Mouse (Mus musculus) G1E (cell line): ENCODE measurements around the gene Rpl36al. TPM values are rescaled to one million over a fixed set of nuclear protein-coding genes. Genes with fewer than 3 reads are reported as not detected.

Experiments used
- ATAC-seq: 2 replicates; pipeline ENCODE4 v1.8.0; 2016; ENCODE audit warnings: mild to moderate bottlenecking; ENCODE audit not compliant: insufficient number of reproducible peaks, poor library complexity, low FRiP score, severe bottlenecking; ENCODE audit errors: extremely low read depth
- DNase-seq: peaks from one replicate; pipeline ENCODE4 v3.0.0; 2012; ENCODE audit warnings: low spot score
- H3K27me3 ChIP-seq: 2 replicates; pipeline ENCODE4 v1.6.1; 2012; ENCODE audit warnings: mild to moderate bottlenecking, low read length, inconsistent platforms; ENCODE audit not compliant: insufficient read depth
- H3K36me3 ChIP-seq: replicated peaks from 2 replicates; pipeline ENCODE3; 2012; ENCODE audit warnings: mild to moderate bottlenecking, inconsistent platforms
- H3K4me1 ChIP-seq: 2 replicates; pipeline ENCODE4 v1.6.1; 2012; ENCODE audit warnings: low read depth, low read length, inconsistent platforms, mixed read lengths; ENCODE audit not compliant: insufficient read depth
- H3K4me3 ChIP-seq: 2 replicates; pipeline ENCODE4 v1.5.1; 2012; ENCODE audit warnings: low read depth, mild to moderate bottlenecking, inconsistent platforms, low read length, moderate library complexity, mixed read lengths
- H3K9me3 ChIP-seq: replicated peaks from 2 replicates; pipeline ENCODE4 v1.6.1; 2012; ENCODE audit warnings: inconsistent platforms
- CTCF ChIP-seq: IDR thresholded peaks from 2 replicates; pipeline ENCODE4 v1.5.1; 2012; ENCODE audit warnings: low read depth, low read length, inconsistent platforms, mixed read lengths
- GATA1 ChIP-seq: IDR thresholded peaks from 2 replicates; pipeline ENCODE4 v1.6.1; 2012; ENCODE audit warnings: borderline replicate concordance, low read length, inconsistent platforms, mixed read lengths
- GATA2 ChIP-seq: IDR thresholded peaks from 2 replicates; pipeline ENCODE4 v1.6.1; 2012; ENCODE audit warnings: low read depth, low read length, inconsistent platforms, borderline replicate concordance
- POLR2AphosphoS5 ChIP-seq: IDR thresholded peaks from 2 replicates; pipeline ENCODE4 v1.6.1; 2012; ENCODE audit warnings: low read depth, low read length, inconsistent platforms; ENCODE audit not compliant: insufficient replicate concordance
- TAL1 ChIP-seq: conservative IDR thresholded peaks from 2 replicates; pipeline ENCODE4 v1.6.1; 2012; ENCODE audit warnings: low read depth, low read length, inconsistent platforms, mixed read lengths
- polyA plus RNA-seq: library from polyadenylated mRNA; stranded (reverse); fragments of >175 nt; gene quantifications from 2 replicates; pipeline ENCODE4 v1.2.3, GENCODE M21; 2012
- total RNA-seq, 2 experiments: library from RNA; stranded (forward) in 1 of 2; stranded (reverse) in 1 of 2; fragments of 200-1000 nt in 1 of 2; fragments of >200 nt in 1 of 2; fragmentation: Nextera tagmentation in 1 of 2; gene quantifications; 2 replicates each; pipeline ENCODE4 v1.2.3; 2014 to 2017

Gene Rpl36al
- total and polyA plus RNA-seq, 3 experiments: 113 to 1,699 (median 258) TPM

DNA sequence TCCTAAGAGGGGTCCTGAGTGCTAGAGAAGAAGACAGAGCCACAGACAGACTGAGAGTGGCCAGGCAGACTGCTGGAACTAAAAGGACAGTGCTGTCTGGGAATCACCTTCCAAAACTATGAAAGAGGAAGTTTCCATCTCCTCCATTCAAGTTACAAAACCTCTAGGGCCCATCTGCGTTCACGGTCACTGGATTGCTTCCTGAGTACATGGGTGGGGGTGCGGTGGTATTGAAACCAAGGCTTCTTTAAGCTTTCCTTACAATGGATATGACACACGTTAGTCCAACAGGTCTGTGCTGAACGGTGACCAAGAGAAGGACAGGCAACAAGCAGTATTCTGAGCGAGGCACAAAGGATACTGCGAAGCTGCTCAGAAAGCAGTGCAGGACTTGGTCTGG is 30.5 kb upstream of the Rpl36al start:
- no peak for ATAC-seq
- TF ChIP-seq GATA2 (no peak), GATA1 (no peak), TAL1 (no peak), POLR2AphosphoS5 (no peak), CTCF (no peak)
- no peak for DNase-seq
- Histone ChIP-seq H3K27me3 (no peaks in the 10 kb centered on the region), H3K9me3 (no peaks in the 10 kb centered on the region), H3K36me3 (peaks cover 97% of the 10 kb centered on the region), H3K4me3 (no peak overlapping the region), H3K4me1 (peaks cover 15% of the 10 kb centered on the region)

DNA sequence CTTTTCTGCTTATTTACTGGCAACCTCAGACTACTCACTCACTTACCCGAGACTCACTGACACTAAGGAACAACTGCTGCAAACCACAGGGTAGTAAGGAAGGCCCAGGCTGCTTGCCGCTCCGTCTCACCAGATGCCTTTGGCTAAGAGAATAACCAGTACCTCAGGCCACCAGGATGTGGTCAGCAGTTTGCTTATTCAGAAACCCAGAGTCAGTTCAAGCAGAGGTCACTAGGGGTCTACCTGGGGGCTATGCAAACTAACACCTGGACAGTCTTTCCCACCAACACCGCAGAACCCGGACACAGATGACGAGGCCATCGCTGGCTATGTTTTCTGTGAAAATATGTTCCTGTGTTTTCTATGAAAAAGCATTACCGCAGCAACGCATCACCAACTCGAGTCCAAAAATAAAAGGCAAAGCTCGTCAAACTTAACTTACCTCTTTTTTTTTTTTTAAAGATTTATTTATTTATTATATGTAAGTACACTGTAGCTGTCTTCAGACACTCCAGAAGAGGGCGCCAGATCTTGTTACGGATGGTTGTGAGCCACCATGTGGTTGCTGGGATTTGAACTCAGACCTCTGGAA is 29.4 kb upstream of the Rpl36al start:
- no peaks in the 10 kb centered on the region for H3K9me3 ChIP-seq
- H3K27me3 ChIP-seq: no peaks in the 10 kb centered on the region
- no peak for ATAC-seq
- peaks cover 15% of the 10 kb centered on the region for H3K4me1 ChIP-seq
- H3K36me3 ChIP-seq: peaks cover 95% of the 10 kb centered on the region
- no peak for TF ChIP-seq GATA2
- TF ChIP-seq POLR2AphosphoS5: no peak
- TF ChIP-seq TAL1: no peak
- TF ChIP-seq CTCF: no peak
- TF ChIP-seq GATA1: no peak
- H3K4me3 ChIP-seq: no peak overlapping the region
- DNase-seq: no peak

- TF ChIP-seq CTCF: no peak
- no peak for TF ChIP-seq GATA2
- no peak for TF ChIP-seq GATA1
- TF ChIP-seq TAL1: no peak
- TF ChIP-seq POLR2AphosphoS5: no peak
- ATAC-seq (peak; percentile 50; the same call in 1 of the 2 replicates), DNase-seq (no peak)
- Histone ChIP-seq H3K9me3 (no peaks in the 10 kb centered on the region), H3K4me1 (peaks cover 10% of the 10 kb centered on the region), H3K4me3 (no peak overlapping the region), H3K36me3 (peaks cover 96% of the 10 kb centered on the region), H3K27me3 (no peaks in the 10 kb centered on the region)
Measured at GRCm38 (mm10) chr12:69211057-69211456, 27.2 kb upstream of the Rpl36al start.

GRCm38 (mm10) chr12:69210056-69210979 is 26.4 kb upstream of the Rpl36al start:
- TF ChIP-seq TAL1 (no peak), GATA1 (no peak), GATA2 (no peak), CTCF (no peak), POLR2AphosphoS5 (no peak)

DNA sequence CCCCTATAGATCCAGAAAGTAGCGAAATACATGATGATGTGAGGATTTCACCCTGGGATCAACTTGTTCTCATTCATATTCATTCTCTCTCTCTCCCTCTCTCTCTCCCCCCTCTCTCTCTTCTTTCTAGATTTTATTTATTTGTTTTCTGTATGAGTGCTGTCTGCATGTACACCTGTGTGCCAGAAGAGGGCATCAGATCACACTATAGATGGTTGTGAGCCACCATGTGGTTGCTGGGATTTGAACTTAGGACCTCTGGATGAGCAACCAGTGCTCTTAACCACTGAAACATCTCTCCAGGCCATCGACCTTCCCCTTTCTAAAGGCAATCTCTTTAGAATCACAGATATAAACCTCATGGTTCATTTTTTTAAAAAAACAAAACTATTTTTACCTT is 24.6 kb upstream of the Rpl36al start:
- no peaks in the 10 kb centered on the region for H3K27me3 ChIP-seq
- TF ChIP-seq GATA2 (no peak), GATA1 (no peak), POLR2AphosphoS5 (no peak), TAL1 (no peak), CTCF (no peak)
- DNase-seq: no peak
- ATAC-seq: no peak
- H3K36me3 ChIP-seq: peaks cover 84% of the 10 kb centered on the region
- H3K4me3 ChIP-seq: no peak overlapping the region
- no peaks in the 10 kb centered on the region for H3K9me3 ChIP-seq
- H3K4me1 ChIP-seq: peaks cover 14% of the 10 kb centered on the region

More at GRCm38 (mm10) chr12:69210056-69210979, 26.4 kb upstream of the Rpl36al start:
- DNase-seq (no peak), ATAC-seq (no peak)
- H3K36me3 ChIP-seq: peaks cover 93% of the 10 kb centered on the region
- H3K4me1 ChIP-seq: peaks cover 11% of the 10 kb centered on the region
- H3K4me3 ChIP-seq: no peak overlapping the region
- no peaks in the 10 kb centered on the region for H3K27me3 ChIP-seq
- H3K9me3 ChIP-seq: no peaks in the 10 kb centered on the region

DNA sequence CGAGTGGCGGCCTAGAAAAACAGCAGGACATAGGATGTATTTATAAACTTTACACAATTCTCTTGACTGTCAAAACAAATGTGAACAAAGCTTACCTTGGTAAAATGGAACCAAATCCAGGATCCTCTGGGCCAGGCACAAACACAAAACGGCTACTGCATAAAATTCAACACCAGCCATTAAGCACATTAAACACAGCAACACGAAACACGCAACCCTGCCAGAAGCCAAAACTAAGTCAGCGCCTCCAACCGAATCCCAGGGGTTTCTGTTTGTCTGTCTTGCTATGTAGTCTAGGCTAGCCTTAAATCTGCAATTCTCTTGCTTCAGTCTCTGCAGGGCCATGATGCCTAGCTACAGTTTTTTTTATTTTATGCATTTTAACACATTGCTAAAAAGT is 24.0 kb upstream of the Rpl36al start:
- DNase-seq: no peak
- Histone ChIP-seq H3K4me1 (peaks cover 17% of the 10 kb centered on the region), H3K9me3 (no peaks in the 10 kb centered on the region), H3K27me3 (no peaks in the 10 kb centered on the region), H3K4me3 (no peak overlapping the region), H3K36me3 (peaks cover 85% of the 10 kb centered on the region)
- ATAC-seq: no peak
- TF ChIP-seq POLR2AphosphoS5: no peak
